Mouse (Mus musculus) frontal cortex, postnatal 25 days (tissue): ENCODE measurements at regions not wholly inside any gene's neighbourhood (a gene's known extent, or its start where the extent isn't known, plus 50 kb on each side); places are given as distances from the start of the nearest gene placed in this dataset.

Experiments
- DNase-seq, 2 experiments: peaks; one replicate each; pipeline ENCODE4 v3.0.0; 2022; ENCODE audit warnings: low spot score in 2 of 2

DNA sequence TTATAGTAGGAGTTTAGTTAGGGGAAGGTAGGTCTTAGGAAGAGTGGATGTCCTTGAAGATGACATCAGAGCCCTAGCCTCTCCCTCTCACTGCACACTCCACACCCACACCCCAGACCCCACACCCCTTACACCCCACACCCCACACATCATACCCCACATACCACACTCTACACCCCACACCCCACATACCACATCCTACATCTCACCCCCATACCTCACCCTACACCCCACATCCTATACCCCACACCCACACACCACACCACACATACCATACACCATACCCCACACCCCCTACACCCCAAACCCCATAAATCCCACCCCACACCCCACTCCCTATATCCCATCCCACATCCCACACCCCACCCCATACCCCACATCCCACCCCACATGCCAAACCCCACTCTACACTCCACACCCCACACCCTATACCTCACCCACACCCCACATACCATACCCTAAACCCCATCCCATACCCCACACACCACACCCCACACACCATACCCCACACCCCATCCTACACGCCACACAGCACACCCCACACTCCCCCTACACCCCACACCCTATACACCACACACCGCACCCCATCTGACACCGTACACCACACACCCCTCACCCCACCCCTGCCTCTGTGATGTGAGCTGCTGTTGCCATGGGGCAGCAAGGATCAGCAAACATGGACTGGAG lies 323.7 kb upstream of the G2e3 start:
- DNase-seq: no peak

GRCm38 (mm10) chr12:51018185-51018584 lies 329.7 kb upstream of the G2e3 start:
- DNase-seq: no peak

DNA sequence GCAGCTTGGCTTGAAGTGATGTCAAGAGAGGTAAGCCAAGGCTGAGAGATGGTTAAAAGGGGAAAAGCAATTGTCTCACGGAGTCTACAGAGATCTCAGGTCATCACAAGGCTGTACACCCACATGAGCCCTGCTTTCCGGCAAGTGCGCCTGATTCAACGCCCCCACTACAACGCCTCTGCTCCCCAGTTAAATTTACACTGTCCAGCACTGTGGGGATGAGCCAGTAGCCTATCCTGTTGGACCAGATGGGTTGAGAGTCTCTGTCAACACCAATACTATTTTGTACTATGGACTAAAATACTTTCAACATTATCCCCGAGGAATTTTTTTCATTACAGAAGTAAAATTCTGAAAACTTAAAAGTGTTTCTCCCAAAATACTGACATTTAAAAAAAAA lies 331.8 kb upstream of the G2e3 start:
- no peak for DNase-seq

- no peak for DNase-seq
Measured at GRCm38 (mm10) chr12:51009644-51010043, 338.2 kb upstream of the G2e3 start.

DNA sequence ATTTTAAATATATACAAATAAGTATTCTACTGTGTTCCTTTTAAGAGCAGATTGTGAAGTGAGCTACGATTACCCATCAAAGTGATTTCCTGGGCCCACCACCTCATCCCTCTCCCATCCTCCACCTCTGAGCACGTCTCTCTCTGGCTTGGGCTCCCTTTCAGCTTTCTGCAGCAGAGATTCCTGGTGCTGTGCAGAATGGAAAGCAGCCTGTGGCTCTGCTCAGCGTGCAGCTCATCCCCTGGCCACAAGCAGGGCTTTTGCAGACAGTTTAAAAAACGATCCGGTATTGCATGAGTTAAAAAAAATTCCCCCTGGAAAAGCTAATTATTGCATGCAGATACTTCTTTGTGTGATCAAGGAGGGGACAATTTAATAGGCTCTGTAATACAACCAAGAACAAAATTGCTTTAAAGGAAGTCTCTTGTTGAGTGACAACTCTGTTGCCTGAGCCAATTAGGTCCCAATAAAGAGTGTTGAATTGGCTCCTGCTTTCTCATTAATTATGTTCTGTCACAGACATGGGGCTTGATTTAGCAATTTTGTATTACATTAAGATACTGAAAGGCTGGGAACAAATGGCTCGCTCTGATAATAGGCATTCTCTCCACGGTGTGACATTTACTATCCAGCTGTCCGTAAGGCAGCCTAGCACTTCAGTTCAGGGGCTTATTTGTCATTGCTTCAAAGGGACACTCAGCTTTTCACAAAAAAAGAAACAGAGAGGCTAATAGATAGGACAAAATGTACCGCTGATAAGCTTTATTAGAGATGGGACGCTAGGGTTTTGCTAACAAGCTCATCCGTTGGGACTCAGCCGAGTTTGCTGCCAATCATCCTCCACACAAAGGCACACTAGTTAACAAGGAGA lies 345.9 kb upstream of the G2e3 start:
- DNase-seq: no peak

DNA sequence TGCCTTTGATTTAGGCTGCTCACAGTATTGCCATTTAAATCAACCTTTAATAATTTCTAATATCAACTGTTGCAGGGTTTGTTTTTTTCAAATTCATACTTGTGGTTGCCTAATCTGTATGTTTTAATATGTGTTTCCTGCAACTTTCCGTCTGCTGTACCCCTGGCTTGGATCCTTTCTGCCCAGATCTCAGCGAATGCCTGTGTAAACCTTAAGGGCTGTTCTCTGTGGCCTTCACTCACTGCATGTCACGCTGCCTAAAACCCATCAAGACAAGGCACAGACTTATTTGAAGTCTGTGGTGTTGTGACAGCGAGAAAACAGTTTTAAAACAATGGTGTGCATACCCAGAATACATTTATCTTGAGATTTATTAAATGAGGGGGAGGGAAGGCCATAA lies 346.8 kb upstream of the G2e3 start:
- no peak for DNase-seq

DNA sequence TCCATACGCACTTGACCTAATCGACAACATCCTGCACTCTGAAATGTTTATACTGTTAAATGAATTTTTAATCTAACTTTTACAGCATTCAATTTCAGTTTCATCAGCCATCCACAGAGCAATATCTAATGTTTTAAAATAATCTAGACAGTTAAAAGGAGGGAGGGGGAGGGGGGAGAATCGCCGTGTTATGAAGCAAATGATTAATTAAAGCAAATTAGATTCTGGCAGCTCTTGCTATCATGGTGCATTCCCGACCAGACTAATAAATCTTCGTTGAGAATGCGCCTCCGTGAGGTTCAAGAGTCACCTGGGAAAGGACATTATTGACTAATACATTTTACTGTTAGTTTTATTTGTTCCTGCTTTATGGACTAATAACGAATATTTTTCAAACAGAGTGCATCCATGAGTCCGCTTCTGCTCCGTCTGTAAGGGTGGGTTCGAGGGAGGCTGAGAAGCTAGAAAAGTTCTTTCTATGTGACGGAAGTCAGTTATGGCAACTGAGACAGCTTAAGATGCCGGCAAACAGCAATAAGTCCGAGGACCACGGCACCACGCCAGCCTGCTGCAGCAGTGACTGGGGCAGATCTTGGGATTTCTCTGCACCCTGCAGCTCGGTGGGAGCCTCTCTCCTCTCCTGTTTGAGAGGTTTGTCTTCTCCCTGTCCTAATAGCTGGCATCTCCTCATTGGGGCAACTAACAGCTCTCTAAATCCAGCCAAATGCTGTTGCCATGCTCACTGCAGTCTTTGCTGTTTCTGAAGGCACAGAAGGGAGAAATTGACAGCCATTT lies 347.4 kb upstream of the G2e3 start:
- no peak for DNase-seq

- DNase-seq: peak; percentile 76 to 77
Measured at GRCm38 (mm10) chr12:50999295-51000237, 348.3 kb upstream of the G2e3 start.

DNA sequence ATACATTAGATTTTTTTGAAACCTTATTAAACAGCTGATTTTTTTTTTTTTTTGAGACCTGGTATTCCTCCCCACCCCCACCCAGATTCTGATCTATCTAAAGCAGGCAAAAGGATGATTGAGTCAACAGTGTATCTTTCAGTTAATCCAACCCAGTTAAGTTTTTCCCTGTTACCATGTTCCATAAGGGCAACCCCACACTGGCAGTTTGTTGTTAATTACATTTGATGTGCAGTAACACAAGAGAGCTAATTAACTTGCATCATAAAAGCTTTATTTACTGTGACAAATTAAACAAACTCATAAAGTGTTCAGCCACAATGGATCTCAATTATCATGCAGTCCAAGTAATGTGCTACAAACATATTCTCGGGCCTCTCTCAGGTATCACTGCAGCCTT lies 346.8 kb upstream of the Prkd1 start:
- no peak for DNase-seq

DNA sequence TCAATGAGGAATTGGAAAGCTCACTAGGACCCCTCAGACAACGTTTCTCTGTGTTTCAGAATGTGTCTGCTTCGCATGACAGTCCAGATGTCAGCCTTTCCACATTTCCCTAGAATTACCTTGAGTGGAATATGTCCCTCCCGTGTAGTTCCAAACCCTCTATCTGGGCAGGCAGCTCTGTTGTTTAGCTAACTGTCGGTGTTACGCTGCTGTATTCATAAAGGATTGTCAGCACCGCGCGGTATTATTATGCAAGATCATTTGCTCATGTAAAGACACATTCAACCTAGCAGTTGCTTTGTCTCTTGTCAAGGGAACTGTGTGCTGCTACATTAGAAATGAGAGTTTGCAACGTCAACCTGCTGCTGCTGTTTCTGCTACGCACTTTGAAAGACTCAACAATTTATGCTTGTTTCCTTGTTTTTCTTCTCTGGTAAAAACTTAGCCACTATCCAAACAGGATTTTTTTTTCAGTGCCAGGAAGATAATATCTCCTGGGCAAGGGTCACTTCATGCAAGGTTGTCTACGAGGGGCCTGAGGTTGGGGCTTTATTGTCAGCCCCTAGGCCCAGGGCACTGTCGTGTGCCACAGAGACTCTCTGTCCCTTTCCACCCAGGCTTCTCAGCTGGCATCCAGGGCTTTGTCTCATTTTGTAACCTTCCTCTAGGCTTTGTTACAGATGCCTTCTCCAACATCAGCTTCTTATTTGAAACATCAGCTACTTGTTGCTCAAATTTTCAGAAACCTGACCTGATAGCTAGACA lies 340.8 kb upstream of the Prkd1 start:
- DNase-seq: no peak

GRCm38 (mm10) chr12:50981318-50981717 lies 332.4 kb upstream of the Prkd1 start:
- no peak for DNase-seq

DNA sequence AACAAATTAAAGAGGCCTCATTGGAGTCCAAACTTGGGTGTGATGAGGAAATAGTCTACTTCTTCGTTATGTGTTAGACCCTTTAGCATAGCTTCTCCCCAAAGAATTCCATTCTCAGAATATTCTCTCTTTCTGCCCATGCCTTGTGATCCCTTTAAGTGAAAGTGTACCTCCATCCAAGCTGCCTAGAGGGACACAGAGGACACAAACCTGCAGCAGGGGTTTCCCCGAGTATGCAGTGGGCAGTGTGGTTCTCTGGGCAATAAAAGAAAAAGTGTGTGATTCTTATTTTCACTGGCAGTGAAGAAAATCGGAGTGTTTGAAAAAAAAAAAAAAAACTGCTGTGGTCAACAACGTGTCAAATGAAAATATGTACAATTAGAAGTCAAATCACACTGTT lies 331.9 kb upstream of the Prkd1 start:
- DNase-seq: no peak

DNA sequence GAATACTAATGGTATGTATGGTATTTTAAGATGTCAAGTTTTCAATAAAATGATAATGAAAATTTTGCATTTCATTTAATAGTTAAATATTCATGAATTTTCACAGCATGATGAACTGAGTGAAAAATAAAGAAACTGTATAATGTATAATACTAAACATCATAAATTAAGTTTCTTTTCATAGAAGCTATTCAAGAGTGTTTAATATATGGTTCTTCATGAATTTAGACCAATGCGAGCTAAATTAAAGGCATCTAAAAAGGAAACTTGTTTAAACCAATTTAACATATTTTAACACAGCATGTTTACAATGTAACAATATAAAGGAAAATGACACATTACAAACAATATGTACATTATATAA lies 321.8 kb upstream of the Prkd1 start:
- DNase-seq: no peak

GRCm38 (mm10) chr12:50969887-50970758 lies 321.2 kb upstream of the Prkd1 start:
- DNase-seq: no peak

- no peak for DNase-seq
Measured at GRCm38 (mm10) chr12:50969402-50969801, 320.5 kb upstream of the Prkd1 start.

GRCm38 (mm10) chr12:50967168-50967810 lies 318.4 kb upstream of the Prkd1 start:
- no peak for DNase-seq

GRCm38 (mm10) chr12:50953971-50954370 lies 305.1 kb upstream of the Prkd1 start:
- no peak for DNase-seq

- DNase-seq: no peak
Measured at GRCm38 (mm10) chr12:50947035-50947434, 298.1 kb upstream of the Prkd1 start.
